Mouse (Mus musculus): Measurements from ENCODE around the gene Vamp3.

DNA sequence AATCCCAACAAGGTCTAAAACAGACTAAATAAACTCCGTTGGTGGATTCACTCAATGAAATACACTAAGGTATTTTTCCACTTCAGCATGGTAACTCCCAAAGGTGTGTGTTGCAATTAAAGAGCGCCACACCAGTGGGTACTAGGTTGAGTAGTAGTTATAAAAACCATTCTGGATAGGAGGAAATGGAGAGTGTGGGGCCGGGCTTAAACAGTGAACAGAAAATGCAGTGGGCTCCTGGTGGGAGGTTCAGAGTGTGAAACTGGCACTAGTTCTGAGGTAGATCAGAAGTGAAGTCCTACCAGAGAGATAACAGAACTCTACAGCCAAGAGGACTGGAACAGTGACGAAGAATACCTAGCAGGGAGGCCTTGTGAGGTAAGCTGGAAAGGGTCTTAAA lies 871 bp upstream of the Vamp3 start:
- TF ChIP-seq POLR2A (IDR thresholded peaks at IDR 0.05; ENCODE audit: low read depth, low read length) (no peak), CTCF (IDR thresholded peaks at IDR 0.05; ENCODE audit: borderline replicate concordance, insufficient read depth, low read length) (no peak)

Data from embryonic fibroblast, embryonic 13.5 days (primary cell).